Mouse (Mus musculus): ENCODE measurements around the gene Syn1.
A peak's percentile ranks its signal among the peaks of the same experiment; 100 is the strongest.

Syn1 gene

DNA sequence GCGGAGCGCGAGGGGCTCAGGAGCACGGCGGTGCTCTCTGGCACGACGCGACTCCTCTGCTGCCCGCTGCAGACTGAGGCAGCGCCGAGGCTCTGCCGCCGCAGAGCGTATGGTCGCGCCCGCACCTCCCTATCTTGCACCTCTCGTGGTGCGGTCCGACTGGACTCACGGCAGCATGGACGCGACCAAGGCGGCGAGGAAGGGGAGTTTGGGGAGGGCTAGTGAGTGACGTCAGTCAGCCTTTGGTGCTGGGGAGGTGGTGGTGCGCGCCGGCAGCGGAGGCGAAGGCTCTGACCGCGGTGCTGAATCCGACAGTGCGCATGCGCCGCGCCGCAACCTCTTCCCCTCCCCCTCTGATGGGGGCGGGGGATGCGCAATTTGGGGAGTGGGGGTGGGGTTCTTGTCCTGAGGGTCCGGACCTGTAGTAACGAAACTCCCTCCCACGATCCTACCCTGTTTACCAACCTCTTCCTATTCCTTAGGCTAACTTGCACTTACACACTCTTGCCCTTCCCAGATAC is at the start of gene Syn1:
Syn1 (minus strand) TSS at position 161 of the 521 bp plus-strand sequence.
- DNase-seq (ENCODE audit: extremely low read depth, low read depth), result peak; percentile 39

DNA sequence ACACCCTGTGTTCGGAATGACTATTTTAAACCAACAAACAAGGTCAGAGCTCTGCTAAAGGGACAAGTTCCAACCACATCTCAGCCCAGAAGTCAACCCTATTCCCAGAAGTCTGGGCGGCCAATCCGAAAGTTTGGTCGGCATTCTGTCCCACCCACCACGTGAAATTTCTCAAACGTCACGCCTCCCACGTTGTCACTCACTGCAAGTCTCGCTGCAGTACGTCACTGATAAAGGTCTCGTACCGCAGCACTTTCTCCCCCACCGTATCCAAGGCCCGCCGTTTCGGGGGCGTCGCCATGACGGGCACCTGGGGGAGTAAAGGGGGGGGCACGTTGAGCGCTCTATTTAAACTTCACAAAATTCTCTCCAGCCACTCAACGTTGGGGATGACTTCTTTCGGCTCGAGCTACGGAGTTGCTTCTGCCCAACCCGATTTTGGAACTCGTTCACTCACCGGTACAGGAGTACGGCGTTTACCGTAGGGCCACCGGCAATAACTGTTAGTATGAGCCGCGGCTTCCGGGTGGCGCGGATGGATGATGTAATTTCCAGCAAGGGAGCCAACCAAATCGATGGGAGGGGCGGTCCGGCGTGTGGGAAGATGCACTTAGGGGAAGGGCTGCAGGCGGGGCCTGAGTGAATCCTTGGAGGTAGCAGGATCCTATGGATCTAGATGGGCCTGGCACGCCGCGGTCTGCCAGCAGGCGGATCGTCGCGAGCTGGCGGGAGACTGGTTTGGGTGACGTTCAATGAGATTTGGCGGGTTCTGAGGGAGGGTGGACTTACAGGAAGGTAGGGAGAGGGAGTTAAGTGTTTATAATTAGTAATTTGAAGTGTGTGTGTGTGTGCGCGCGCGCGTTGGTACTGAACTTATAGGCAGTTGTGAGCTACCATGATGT is 40.9 kb upstream of the Syn1 start, which contains the start of gene Uxt:
Uxt (minus strand) TSS at position 541 of the 902 bp plus-strand sequence.
- peak; percentile 93 for DNase-seq (ENCODE audit: extremely low read depth, low read depth)

DNA sequence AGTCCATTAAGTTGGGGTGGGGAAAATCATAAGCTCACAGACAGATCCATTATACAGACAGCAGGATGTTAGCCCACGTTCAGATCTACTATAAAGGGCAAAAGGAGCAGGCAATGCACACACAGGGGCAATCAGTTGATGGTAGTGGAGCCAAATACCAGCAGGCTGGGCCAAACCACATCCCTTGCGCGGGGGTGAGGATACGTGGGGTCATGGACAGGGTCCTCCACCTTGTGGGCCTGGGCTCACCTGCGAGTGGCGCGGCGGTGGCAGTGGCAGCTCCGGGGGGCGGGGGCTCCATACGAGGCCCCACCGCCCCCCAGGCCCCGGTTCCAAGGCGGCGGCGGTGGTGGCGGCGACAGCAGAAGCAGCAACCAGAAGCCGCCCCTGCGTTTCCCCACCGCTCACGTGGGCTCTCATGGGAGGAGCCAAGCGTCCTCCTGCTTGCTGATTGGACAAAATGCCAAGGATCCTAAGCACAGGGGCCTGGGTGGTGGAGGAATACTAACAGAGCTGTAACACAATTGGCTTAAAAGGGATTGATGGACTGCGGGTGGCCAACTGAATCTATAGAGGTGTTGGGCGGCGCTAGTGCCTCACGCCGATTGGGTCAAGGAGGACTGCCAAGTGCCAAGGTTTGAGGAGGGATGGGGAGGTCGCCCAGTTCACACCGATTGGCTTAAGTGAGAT is 29.5 kb upstream of the Syn1 start, which contains the start of gene Elk1:
Elk1 (minus strand) TSS at position 418 of the 690 bp plus-strand sequence.
- DNase-seq (ENCODE audit: extremely low read depth, low read depth), result peak; percentile 98

DNA sequence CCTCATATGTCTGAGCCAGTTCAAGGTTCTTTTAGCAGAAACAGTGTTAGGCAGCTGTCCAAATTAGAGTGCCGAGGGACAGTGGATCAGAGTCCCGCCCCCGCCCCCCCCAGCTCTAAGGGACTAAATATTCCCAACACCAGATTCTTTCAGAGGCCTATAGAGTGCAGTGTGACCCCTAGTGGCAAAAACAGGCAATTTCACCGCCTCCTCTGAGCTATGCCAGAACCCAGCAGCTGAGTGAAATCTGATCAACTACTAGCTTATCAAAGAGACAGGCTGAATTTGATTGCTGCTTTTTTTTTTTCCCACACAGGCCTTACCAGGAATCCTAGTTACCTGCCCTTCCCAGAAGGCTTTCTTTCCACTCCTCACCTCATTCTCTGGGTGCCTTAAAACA is 25.3 kb upstream of the Syn1 start:
- peak; percentile 16 for DNase-seq (ENCODE audit: extremely low read depth, low read depth)

DNA sequence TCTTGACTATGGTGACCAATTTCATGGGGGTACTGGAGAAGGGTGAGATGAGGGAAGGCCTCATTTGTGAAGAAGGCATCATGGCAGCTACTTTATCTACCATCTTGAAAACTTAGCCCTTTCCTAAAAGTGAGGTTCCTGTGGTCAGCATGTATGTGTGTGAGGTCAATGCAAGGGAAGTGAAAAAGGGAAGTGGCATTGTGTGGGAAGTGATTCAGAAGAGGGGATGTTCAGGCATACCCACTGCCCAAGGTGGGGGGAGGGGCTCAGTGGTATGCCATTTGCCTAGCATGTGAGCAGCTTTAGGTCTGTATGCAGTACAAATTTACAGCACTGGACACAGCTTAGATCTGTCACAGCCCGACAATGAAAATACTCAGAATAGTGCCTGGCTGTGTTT is 11.2 kb upstream of the Syn1 start:
- no peak for DNase-seq (ENCODE audit: extremely low read depth, low read depth)

DNA sequence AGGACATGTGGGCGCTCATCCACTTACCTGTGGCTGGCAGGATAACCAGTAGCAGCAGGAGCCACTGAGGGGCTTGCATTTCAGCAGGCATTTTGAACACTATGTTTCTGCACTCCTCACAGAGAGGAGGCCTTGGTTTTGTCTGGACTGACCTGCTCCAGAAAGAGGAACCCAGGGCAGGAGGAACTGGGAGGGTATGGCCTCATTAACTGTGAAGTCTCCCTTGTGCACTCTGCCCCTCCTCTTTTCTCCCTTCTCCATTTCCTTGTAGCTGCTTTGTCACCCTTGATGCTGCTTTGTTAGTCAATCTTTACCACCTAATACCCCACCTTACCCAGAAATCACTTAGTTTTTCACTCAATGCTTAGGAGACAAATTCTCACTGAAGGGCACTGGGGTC is 10.6 kb upstream of the Syn1 start, which contains the start of gene Cfp:
Cfp (minus strand) TSS at position 192 of the 400 bp plus-strand sequence.
- peak; percentile 65 for DNase-seq (ENCODE audit: extremely low read depth, low read depth)

DNA sequence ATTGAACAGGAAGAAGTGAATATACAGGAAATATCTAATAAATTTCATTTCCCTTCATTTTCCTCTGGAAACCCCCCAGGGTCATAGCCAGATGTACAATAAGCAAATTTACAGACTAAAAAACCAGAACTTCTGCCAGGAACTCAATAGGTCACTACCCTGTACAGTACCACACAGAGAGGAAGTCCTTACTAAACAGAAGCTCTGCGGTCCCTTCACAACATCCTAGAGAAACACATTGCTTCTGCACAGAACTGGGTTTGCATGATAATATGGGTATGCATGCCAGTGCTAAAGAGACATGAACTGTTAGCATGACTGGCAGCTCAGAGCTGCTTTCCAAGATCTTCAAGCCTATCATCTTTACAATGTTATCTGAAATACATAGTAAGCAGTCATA is 9.1 kb upstream of the Syn1 start:
- no peak for DNase-seq (ENCODE audit: extremely low read depth, low read depth)

DNA sequence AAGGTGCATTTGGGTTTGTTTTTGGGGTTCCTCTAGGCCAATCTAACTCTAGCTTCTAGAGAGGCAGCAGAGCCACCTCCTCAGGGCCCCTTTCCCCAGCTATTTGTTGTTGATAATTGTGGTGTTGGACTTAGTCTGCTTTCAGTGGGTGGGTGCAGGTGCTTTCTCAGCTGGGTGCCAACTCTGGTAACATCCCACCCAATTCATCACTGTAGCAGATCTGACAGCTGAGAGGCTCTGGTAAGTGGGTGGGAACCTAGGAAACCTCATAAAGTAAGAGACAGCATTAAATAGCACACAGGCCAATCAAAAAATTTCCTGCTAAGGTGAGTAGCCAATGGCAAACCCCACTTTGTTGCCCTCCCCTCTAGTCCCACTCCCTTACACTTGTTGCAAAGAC is 4.2 kb upstream of the Syn1 start:
- DNase-seq (ENCODE audit: extremely low read depth, low read depth), result no peak

DNA sequence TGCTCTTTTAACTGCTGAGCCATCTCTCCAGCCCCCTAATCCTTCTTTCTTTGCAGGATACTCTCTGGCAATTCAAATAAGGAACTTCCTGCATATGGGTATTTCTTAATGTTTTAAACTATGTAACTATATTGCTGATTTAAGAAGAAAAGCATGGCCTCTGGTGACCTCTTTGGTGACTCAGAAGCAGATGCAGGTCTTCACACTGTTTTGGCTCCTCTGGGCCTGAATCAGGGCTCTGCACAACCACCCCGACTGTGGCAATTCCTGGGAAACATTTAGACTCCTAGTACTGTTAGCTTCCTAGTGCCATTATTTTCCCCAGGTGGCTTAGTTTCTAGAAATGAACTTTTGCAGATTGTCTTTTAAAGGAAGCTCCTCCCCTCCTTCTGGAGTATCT is 2.7 kb upstream of the Syn1 start:
- no peak for DNase-seq (ENCODE audit: extremely low read depth, low read depth)

DNA sequence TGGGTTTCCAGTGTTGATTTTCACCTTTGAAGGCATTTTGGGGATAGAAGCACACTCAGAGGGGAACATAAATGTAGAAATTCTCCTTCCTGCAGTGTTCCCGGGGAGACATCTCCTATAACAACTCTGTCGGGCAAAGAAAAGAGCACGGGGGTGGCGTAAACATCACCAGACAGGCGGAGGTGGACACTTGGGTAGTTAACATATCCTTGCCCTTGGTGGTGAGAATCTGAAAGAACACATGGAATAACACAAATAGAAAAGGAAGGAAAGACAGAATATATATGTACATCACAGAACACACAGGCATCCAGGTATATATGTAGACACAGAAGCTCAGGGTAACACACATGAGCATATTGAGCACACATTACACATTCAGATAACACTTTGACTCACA is 562 bp upstream of the Syn1 start:
- no peak for DNase-seq (ENCODE audit: extremely low read depth, low read depth)

DNA sequence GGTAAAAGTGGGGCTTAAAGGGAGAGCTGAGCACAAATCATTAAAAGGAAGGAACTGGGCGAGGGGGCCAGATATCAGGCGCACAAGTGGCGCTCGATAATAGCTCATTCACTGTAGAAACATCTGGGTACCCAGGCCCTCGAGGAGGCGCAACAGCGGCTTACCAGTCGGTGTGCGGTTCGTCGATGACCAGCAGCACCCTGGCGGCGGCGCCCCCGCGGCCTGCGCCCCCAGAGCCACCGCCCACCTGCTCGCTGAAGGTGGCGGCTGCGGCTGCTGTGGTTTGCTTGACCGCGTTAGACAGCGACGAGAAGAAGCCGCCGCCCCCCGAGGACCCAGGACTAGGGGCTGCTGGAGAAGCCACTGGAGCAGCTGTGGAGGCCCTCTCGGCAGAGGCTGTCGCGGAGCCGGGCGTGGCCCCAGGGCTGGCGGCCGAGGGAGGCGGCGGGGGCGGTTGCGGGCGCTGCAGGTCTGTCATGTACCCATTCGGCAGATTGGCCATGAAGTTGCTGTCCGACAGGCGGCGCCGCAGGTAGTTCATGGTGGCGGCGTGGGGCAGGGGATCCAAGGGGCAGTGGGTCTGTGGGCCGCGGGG is 458 bp downstream of the Syn1 start:
- DNase-seq (ENCODE audit: extremely low read depth, low read depth), result no peak

DNA sequence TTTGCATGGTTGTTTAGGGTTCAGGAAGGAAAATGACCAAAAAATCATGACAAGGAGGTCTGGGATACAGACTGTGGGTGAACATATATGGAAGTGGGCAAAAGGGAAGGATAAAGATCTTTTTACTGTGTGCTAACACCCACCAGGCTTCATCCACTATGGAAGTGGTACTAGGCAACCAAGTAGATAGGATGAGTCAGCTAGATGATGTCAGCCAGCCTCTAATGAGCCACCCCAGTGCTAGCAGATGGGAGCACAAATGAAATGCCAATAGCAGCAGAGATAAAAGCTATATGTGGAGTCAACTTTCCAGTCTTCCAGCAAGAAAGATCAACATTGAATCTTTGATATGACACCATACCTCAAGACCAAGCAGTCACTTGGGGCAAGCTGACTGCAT is 5.7 kb downstream of the Syn1 start:
- DNase-seq (ENCODE audit: extremely low read depth, low read depth), result no peak

DNA sequence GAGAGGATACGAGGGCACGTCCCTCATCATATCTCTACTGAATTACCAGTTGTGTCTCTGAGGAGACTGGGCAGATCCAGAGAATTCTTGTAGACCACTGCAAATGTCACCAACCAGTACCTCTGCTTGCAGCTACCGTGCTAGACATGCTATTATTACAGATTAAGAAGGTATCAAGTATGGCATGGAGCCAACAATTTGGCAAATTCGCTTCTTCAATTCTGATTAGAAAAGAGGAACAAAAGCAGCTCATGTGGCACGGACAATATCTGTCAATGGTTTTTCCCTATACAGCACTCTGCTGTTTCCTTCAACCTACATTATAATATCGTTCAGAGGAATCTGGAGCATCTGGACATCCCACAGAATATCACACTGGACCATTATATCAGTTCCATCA is 7.1 kb downstream of the Syn1 start:
- DNase-seq (ENCODE audit: extremely low read depth, low read depth), result peak; percentile 61

DNA sequence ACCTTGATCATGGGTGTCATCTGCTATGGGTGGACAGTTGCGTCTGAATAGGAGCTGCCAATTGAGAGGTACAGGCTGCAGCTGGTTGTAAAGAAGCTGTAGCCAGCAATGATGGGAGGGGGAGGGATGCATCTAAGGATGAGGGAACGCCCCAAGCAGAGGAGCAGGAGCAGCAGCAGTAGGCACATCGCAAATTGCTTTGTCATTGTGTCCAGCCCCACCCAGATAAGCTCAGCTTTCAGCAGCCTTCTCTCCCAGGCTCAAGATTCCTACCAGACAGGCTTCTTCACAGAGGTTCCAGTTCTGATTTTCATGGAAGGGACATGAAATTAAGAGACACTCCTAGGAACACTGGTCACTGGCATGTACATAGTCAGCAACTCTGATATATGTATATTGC is 10.7 kb downstream of the Syn1 start:
- DNase-seq (ENCODE audit: extremely low read depth, low read depth), result peak; percentile 68

DNA sequence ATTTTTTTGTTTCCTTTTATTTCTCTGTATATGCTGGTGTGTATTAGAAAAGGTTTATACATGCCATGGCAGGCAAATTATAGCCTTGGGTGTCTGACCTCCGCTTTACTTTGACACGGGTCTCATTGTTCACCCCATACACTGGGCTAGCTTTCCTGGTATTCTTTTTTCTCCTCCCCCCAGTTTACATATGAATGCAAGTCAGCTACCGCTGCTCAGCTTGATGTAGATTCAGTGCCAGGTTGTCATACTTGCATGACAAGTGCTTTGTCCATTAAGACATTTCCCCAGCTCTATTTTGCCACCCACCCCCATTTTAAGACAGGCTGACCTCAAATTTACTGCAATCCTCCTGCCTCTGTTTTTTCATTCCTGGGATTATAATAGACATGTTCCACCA is 45.6 kb downstream of the Syn1 start:
- no peak for DNase-seq (ENCODE audit: extremely low read depth, low read depth)

DNA sequence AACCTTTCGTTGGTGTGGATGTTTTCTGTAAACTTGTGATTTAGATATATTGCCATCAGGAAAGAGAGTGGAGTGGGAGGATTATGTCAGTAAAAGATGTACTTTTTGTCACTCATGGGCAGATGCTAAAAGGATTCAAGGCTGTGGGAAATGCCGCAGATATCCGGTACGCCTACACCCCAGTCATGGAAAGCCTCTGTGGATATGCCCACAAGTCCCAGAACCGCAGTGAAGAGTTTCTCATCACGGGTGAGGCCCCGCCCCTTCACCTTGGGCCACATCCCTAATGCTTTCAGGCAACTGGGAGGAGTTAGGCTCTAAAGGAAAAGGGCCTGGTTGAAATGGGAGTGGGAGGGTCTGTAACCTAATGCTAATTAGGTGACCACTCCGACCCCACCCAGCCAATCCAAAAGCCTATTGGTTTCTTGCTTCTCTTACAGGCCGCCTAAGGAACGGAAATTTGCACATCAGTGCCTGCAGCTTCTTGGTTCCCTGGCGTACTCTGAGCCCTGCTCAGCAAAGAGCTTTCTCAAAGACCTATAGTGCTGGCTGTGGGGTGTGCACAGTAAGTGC is 47.8 kb downstream of the Syn1 start:
- DNase-seq (ENCODE audit: extremely low read depth, low read depth), result no peak

DNA sequence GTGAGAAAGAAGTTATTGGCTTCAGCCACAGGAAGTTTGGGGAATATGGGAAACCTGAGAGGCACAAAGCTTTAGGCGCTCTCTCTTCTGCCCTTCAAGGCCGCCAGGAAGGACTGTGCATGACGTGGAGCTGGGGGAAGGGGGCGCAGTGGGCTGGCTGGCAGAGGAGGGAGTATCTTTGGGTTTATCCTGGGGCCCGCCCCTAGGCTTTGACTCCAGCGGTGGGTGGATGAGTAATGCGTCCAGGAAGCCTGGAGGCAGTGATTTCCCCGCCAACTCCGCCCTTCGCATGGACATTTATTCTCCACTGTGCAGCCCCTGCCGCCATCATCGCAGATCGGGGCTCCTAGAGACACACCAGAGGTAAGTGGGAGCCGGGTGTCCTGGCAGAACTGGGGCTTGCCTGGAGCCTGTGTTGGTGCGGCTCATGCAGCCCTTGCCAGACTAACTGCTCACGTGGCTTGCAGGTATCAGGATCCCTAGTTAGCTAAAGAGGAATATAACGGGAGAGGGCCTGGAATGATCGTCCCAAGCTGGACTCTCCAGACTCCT is 50.8 kb downstream of the Syn1 start, which contains the start of gene Timp1:
Timp1 (plus strand) TSS at position 205 of the 552 bp plus-strand sequence.
- no peak for DNase-seq (ENCODE audit: extremely low read depth, low read depth)

DNA sequence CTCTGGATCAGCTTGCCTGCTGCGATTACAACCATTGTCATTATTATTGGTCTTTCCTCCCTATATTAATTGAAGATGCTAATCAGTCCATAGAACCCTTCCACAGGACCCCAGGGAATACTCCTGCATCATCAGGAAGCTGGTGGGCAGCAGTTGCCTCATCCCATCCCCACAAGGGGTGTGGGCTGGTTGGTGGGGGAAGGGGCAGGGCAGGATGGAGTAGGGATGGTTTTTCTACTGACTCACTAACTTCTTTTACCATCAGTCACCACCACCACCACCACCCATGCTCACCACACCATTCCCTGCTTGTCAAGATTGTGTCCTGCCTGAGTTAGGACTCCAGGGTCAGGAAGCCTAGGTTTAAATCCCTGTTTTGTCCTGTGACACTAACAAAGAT is 51.6 kb downstream of the Syn1 start:
- no peak for DNase-seq (ENCODE audit: extremely low read depth, low read depth)

DNA sequence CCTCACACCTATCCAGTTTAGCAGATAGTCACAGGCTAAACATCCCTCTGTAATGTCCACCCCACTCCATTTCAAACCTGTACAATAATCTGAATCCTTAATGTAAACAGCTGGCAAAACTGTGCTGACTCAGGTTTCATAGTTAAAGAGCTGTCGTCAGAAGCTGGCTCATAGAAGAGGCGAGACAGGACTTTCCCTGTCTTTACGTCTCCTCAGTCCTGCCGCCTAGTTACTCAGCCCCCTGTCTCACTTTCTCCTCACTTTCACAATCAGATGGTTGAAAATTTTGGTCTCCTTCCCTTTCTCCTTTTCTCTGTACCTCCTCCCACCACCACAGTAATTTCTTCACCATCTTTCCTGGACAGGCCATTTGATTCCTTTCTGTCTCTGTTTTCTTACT is 52.7 kb downstream of the Syn1 start:
- DNase-seq (ENCODE audit: extremely low read depth, low read depth), result no peak

DNA sequence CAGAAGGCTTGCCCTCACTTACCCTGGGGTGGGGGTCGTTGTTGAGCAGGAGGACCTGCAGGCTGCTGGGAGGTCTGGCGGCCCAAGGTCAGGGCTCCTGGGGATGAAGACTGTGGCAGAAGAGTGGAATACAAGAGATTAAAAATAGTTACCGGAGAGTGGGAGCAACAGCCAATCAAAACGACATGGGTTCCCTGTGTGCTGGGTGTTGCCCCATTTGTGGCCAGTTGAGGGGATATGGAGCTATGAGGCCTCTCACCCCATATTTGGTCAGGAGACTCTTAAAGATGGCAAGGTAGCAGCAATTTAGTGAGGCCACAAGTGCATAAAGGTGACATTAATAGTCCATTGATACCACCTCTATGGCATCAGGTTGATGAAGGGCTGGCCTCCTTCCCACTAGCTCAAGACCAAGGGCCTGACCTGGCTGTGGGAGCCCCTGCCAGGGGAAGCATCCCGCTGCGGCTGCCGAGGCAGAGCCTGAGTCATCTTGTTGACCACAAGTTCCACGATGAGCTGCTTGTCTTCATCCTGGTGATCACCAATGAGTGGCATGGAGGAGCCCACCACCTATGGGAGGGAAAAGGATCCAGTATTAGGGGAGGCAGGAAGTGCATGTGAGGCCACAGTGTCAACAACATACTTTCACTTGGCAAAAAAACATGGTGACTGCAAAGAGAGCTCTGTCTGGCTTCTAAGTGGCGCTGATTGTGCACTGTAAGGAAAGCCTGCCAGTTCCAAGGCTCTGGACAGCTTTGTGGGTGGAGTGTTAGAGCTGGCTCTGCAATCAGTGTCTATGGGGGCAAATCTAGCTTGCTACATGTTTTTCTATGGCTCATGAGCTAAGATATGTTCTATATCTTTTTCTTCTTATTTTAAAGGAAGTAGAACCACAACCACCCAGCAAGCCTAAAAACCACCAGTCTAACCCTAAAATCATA is 57.4 kb downstream of the Syn1 start:
- DNase-seq (ENCODE audit: extremely low read depth, low read depth), result no peak

Data from MEL-GATA-1-ER (cell line).